Mouse (Mus musculus) erythroblast, embryonic 14.5 days (primary cell): ENCODE data around the gene Zfp141.

ENCODE experiments used
- GATA1 ChIP-seq: IDR thresholded peaks from 2 replicates; pipeline ENCODE4 v1.6.1; 2012; ENCODE audit warnings: low read length, inconsistent platforms, mixed read lengths
- TAL1 ChIP-seq: IDR thresholded peaks from 3 replicates; pipeline ENCODE4 v1.6.1; 2012; ENCODE audit warnings: low read length, inconsistent platforms, mixed read lengths

DNA sequence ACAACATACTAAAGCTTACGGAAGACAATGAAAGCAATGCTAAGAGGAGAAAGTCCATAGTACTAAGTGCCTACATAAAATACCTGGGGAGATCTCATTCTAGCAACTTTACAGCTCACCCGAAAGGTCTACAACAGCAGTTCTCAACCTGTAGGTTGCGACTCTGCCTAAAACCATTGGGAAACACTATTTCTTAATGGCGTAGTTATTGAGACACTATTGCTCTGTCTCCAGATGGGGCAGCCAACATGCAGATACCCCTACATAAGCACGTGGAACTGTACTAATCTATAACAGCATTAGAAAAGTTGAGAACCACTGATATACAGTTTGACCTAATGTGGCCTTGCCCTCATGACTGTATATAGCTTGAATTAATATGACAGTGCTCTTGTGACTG lies 7.3 kb downstream of the Zfp141 start:
- TF ChIP-seq GATA1 (no peak), TAL1 (no peak)
